Mouse (Mus musculus) liver, embryonic 11.5 days (tissue): ENCODE results near the gene Gm20498. TPM values are rescaled to one million over a fixed set of nuclear protein-coding genes. Genes with fewer than 3 reads are reported as not detected.
"Not testable (repeated sequence)": the region's sequence is repeated elsewhere in the genome, so short reads cannot be mapped to it uniquely, and the experiment has no call there.

Experiments
- ATAC-seq: fragments of 200-750 bp; cut with Nextera tagmentation; replicated peaks from 2 replicates; pipeline ENCODE4 v1.8.0; 2017; ENCODE audit warnings: moderate number of reproducible peaks, mild to moderate bottlenecking, moderate TSS enrichment, moderate library complexity; ENCODE audit not compliant: low FRiP score
- DNase-seq: peaks from one replicate; pipeline ENCODE4 v3.0.0-alpha.2; 2017; ENCODE audit warnings: low spot score
- H3K27ac ChIP-seq: fragments of 300-500 bp; sonication (generic); 2 replicates; pipeline ENCODE4 v1.5.1; 2014; ENCODE audit warnings: mild to moderate bottlenecking, low read depth, low read length, control low read depth
- H3K27me3 ChIP-seq: fragments of 300-500 bp; sonication (generic); replicated peaks from 2 replicates; pipeline ENCODE4 v1.6.1; 2014; ENCODE audit warnings: low read length, mixed read lengths; ENCODE audit not compliant: control insufficient read depth, insufficient read depth
- H3K36me3 ChIP-seq: fragments of 300-500 bp; sonication (generic); 2 replicates; pipeline ENCODE4 v1.6.1; 2014; ENCODE audit warnings: mild to moderate bottlenecking, low read length, moderate library complexity, mixed read lengths; ENCODE audit not compliant: control insufficient read depth, insufficient read depth
- H3K4me1 ChIP-seq: fragments of 300-500 bp; sonication (generic); replicated peaks from 2 replicates; pipeline ENCODE4 v1.6.1; 2014; ENCODE audit warnings: low read length, mixed read lengths; ENCODE audit not compliant: control insufficient read depth, insufficient read depth
- H3K4me2 ChIP-seq: fragments of 300-500 bp; sonication (generic); 2 replicates; pipeline ENCODE4 v1.6.1; 2014; ENCODE audit warnings: mild to moderate bottlenecking, control low read depth, moderate library complexity
- H3K4me3 ChIP-seq: fragments of 300-500 bp; sonication (generic); 2 replicates; pipeline ENCODE4 v1.5.1; 2014; ENCODE audit warnings: low read depth, low read length, control low read depth
- H3K9ac ChIP-seq: fragments of 300-500 bp; sonication (generic); 2 replicates; pipeline ENCODE4 v1.6.1; 2014; ENCODE audit warnings: low read depth, low read length, control low read depth
- H3K9me3 ChIP-seq: fragments of 300-500 bp; sonication (generic); 2 replicates; pipeline ENCODE4 v1.6.1; 2016; ENCODE audit warnings: low read length, inconsistent platforms, mixed read lengths; ENCODE audit not compliant: control insufficient read depth
- WGBS: fragments of 180-500 bp; shearing (Covaris S2); extraction: QIAGEN DNeasy Blood & Tissue Kit; methylation state at CpG from one replicate; pipeline ENCODE4 v1.1.7; 2014; 5-methylcytosine and 5-hydroxymethylcytosine counted together
- polyA plus RNA-seq: library from polyadenylated mRNA; unstranded; fragments of >200 nt; fragmentation: Nextera tagmentation; extraction: Ambion mirVana; gene quantifications from 2 replicates; pipeline ENCODE4 v1.2.1, GENCODE M21; 2014

Gm20498 gene
- 25.8 and 31.6 TPM in 2 replicates for polyA plus RNA-seq

DNA sequence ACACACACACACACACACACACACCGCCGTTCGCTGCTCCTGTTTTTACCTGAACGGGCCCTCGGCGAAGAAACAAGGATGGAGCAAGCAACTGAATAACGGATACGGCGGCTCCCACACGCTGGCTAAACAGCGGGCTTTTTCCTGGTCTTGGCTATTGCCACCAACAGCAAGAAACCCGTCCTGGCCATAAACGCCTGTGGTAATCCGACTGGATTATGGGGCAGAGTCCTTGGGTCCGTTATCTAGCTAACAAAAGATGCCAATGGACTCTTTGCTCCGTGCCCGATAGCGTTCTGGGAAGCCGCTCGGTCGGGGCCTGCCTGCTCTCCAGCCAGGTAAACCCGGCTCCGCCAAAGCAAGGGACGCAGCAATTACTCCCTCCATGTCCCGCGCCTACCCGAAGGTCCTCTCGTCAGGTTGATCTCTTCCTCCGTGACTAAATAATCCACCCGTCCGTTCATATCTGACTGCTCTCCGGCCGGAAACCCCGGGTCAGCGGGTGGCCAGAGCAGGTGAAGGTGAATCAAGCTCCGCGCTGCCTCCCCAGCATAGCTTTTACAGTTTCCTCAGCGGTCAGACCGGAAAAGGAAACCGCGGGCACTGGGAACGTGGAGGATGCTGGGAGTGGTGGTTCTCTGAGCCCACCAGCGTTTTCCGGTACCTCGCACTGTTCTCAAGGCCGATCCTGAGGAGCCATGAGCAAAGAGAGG lies at the start of gene Gm20498, which contains the start of gene Synj2bp:
Gene Gm20498, minus strand, starts transcription at position 590 of the 713 bp plus-strand sequence.
Gene Synj2bp, minus strand, starts transcription at position 596 of the 713 bp plus-strand sequence.
- Histone ChIP-seq H3K4me3 (peak within 1 kb of the TSS; percentile 84), H3K9ac (peak within 1 kb of the TSS; percentile 80), H3K36me3 (no peaks in the 10 kb centered on the region), H3K4me1 (peaks cover 5% of the 10 kb centered on the region; the same call in 1 of the 2 replicates), H3K4me2 (peak within 1 kb of the TSS; percentile 68), H3K27ac (peak within 1 kb of the TSS; percentile 75), H3K27me3 (no peaks in the 10 kb centered on the region), H3K9me3 (no peaks in the 10 kb centered on the region)
- DNase-seq (peak; percentile 87), ATAC-seq (peak; percentile 91)
- WGBS = under 1% methylated on average over 46 of the region's 46 CpGs

DNA sequence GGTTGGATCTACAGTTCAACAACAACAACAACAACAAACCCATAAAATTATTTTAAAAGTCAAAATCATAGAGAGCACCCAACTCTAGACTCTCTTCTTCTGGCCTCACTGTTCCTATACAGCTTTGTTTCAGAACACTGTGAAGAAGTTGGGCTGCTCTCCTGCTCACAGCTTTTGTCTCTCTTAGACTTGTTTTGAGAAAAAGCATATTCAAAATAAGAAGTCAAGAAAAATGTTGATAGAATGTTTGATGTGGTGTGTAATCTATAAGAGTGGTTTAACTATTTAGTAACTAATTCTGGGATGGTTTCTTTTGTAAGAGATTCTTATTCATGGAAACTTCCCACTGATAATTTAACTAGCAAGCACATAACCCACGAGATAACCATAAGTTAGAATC lies 35.7 kb upstream of the Gm20498 start, which contains the start of gene Adam21:
Gene Adam21, minus strand, starts transcription at position 101 of the 400 bp plus-strand sequence.
- Histone ChIP-seq H3K4me3 (no peak within 1 kb of the TSS), H3K4me1 (no peaks in the 10 kb centered on the region), H3K9me3 (no peaks in the 10 kb centered on the region), H3K4me2 (no peak within 1 kb of the TSS), H3K36me3 (peaks cover 5% of the 10 kb centered on the region; the same call in 1 of the 2 replicates), H3K27ac (no peak within 1 kb of the TSS), H3K27me3 (no peaks in the 10 kb centered on the region), H3K9ac (no peak within 1 kb of the TSS)
- DNase-seq (no peak), ATAC-seq (no peak)
- 86% methylated on average over 1 of the region's 1 CpGs for WGBS

DNA sequence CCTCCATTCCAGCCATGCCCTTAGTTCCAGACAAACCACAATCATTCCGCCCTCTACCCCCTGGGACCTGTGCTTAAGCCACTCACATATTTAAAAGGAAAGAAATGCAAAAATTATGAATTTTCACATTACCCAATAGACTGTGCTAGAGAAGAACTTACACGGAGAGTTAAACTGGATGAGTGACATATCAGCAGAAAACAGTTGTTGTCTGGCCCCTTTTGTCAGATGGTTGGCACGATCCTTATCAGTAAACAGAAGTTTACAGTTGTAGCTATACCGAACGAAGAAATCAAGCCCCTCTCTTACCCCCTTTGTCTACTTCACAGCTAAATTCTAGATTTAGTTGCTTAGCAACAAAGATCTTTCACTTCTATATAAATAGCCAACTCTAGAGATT lies 35.2 kb upstream of the Gm20498 start:
- Histone ChIP-seq H3K4me2 (no peak overlapping the region), H3K36me3 (peaks cover 5% of the 10 kb centered on the region; the same call in 1 of the 2 replicates), H3K9ac (no peak overlapping the region), H3K4me3 (no peak overlapping the region), H3K9me3 (no peaks in the 10 kb centered on the region), H3K27ac (no peak overlapping the region), H3K27me3 (no peaks in the 10 kb centered on the region), H3K4me1 (no peaks in the 10 kb centered on the region)
- no peak for DNase-seq
- 0 out of 2 replicates have a peak, but pooled peaks have one; percentile 54 for ATAC-seq
- 59% methylated on average over 5 of the region's 5 CpGs for WGBS

DNA sequence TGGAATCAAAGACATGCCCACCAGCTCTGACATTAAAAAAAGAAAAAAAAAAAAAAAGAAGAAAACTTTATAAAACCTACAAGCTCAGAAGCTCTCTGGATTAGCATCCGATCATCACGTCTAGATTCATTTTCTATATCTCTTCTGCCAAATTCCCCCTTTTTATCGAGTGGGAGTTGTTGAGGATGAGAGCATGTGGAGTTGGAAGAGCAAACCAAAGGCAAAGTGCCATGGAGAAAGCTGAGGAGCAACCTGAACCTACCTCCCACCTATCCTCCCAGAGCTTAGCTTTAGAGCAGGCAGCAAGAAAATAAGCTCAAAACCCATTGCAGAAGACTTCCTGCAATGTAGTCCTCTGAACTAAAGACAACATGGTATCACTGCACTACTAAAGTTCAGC lies 31.5 kb upstream of the Gm20498 start:
- H3K36me3 ChIP-seq = no peaks in the 10 kb centered on the region; the same call in 1 of the 2 replicates
- WGBS = 90% methylated on average over 3 of the region's 3 CpGs
- DNase-seq (no peak), ATAC-seq (no peak)
- H3K4me2 ChIP-seq = no peak overlapping the region
- H3K9me3 ChIP-seq = no peaks in the 10 kb centered on the region
- no peaks in the 10 kb centered on the region for H3K4me1 ChIP-seq
- H3K27me3 ChIP-seq = no peaks in the 10 kb centered on the region
- no peak overlapping the region for H3K9ac ChIP-seq
- no peak overlapping the region for H3K4me3 ChIP-seq
- no peak overlapping the region for H3K27ac ChIP-seq

DNA sequence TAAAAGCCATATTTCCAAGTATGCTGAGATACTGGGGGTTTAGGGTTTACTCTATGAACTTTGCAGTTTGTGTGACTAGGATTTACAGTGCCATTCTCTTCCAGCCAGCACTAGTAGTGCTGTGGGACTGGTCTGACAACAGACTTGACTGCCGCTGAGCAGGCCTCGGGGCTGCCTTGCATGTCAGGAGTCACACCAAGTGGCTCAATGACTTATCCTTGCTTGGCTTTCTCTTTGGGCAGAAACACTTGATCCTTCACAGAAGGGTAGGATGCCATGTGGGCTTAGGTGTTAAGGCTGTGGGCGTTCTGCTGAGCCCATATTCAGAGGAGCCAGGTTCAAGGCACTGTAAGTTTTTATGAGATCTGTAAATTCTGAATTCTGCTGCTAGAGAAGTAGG lies 16.6 kb upstream of the Gm20498 start:
- H3K27me3 ChIP-seq = no peaks in the 10 kb centered on the region
- H3K4me1 ChIP-seq = no peaks in the 10 kb centered on the region
- H3K9me3 ChIP-seq = no peaks in the 10 kb centered on the region
- 89% methylated on average over 3 of the region's 3 CpGs for WGBS
- ATAC-seq (no peak), DNase-seq (no peak)
- no peak overlapping the region for H3K27ac ChIP-seq
- H3K9ac ChIP-seq = no peak overlapping the region
- H3K36me3 ChIP-seq = no peaks in the 10 kb centered on the region
- H3K4me2 ChIP-seq = no peak overlapping the region
- no peak overlapping the region for H3K4me3 ChIP-seq

DNA sequence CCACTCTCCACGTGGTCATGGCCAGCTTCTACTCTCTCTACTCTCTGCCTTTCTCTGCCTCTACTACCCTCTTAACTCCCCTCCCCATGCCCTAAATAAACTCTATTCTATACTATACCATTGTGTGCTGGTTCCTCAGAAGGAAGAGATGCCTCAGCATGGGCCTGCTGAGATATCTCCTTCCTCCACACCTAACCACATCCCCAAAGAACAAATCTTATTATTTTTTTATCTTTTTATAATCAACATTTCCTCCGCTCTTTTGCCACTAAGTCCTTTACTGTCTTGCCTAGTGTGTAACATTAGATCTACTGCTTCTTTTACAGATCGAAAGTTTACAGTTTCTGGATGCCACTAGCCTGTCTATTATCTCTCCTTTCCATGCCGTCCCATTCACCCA lies 14.5 kb upstream of the Gm20498 start:
- Histone ChIP-seq H3K4me2 (no peak overlapping the region), H3K36me3 (no peaks in the 10 kb centered on the region), H3K9ac (no peak overlapping the region), H3K4me1 (no peaks in the 10 kb centered on the region), H3K27me3 (no peaks in the 10 kb centered on the region), H3K4me3 (no peak overlapping the region), H3K27ac (no peak overlapping the region), H3K9me3 (no peaks in the 10 kb centered on the region)
- ATAC-seq (no peak), DNase-seq (no peak)
- WGBS = 51% methylated on average over 4 of the region's 4 CpGs

DNA sequence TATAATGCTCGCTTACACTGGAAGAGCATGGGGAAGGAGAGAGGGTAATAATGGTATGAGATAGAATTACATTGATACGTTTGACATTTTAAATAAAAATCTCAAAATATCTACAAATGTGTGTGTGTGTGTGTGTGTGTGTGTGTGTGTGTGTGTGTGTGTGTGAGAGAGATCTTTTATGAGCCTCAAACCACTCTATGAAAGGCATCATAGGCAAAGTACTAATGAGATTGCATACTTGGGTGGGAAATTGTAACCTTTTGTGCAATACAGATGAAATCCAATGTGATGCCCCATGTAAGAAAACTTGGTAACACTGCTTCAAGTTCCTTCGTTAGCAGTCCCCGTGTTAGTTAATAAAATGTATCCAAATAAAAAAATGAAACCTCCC lies 319 bp upstream of the Gm20498 start:
- peak overlapping the region; percentile 68 for H3K4me2 ChIP-seq
- no peaks in the 10 kb centered on the region for H3K36me3 ChIP-seq
- no peak overlapping the region for H3K27ac ChIP-seq
- peak overlapping the region; percentile 80 for H3K9ac ChIP-seq
- H3K4me3 ChIP-seq = peak overlapping the region; percentile 84
- H3K27me3 ChIP-seq = no peaks in the 10 kb centered on the region
- DNase-seq (no peak), ATAC-seq (peak; percentile 34)
- WGBS = 36% methylated on average over 4 of the region's 4 CpGs
- H3K4me1 ChIP-seq = peaks cover 5% of the 10 kb centered on the region; the same call in 1 of the 2 replicates
- H3K9me3 ChIP-seq = no peaks in the 10 kb centered on the region

DNA sequence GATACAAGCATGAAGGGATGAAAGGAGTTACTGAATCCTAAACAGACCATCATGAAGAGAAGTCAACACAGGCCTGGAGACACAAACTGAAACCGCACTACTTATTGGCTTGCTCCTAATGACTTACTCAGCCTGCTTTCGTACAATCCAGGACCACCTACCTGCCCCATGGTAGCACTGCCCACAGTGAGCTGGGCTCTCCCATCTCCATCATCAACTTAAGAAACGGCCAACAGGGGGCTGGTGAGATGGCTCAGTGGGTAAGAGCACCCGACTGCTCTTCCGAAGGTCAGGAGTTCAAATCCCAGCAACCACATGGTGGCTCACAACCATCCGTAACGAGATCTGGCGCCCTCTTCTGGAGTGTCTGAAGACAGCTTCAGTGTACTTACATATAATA lies 2.1 kb downstream of the Gm20498 start:
- not testable (repeated sequence) for DNase-seq, H3K9me3 ChIP-seq, H3K4me1 ChIP-seq, H3K36me3 ChIP-seq, H3K4me2 ChIP-seq, ATAC-seq, H3K4me3 ChIP-seq, H3K27me3 ChIP-seq, H3K27ac ChIP-seq, H3K9ac ChIP-seq
- 75% methylated on average over 5 of the region's 8 CpGs for WGBS

DNA sequence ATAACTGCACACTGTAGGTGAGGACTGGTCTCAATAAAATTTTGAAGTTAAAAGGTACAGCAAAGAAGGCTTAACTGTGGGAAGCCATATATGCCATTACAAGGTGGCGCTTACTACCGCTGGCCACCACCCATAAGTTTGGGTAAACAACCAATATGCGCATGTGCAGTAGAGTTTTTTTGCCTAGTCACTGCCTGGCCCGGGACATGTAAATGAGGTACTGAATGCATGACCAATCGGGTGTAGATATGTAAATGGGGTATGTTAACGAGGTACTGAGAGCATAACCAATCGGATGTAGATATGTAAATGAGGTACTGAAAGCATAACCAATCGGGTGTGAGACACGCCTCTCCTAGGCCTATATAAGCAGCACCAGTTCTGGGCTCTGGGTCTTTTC lies 35.8 kb downstream of the Gm20498 start:
- not testable (repeated sequence) for H3K9ac ChIP-seq, H3K9me3 ChIP-seq, H3K4me1 ChIP-seq, ATAC-seq, H3K36me3 ChIP-seq, DNase-seq, H3K4me2 ChIP-seq, H3K27me3 ChIP-seq, H3K27ac ChIP-seq, H3K4me3 ChIP-seq
- 95% methylated on average over 9 of the region's 9 CpGs for WGBS
